Mouse (Mus musculus) thymus, postnatal 10 days (tissue): Measurements from ENCODE around the gene Vinac1.
A peak's percentile ranks its signal among the peaks of the same experiment; 100 is the strongest.

Source experiments
- DNase-seq, 2 experiments: peaks; one replicate each; pipeline ENCODE4 v3.0.0; 2021; ENCODE audit warnings: low spot score in 2 of 2

Vinac1 gene

DNA sequence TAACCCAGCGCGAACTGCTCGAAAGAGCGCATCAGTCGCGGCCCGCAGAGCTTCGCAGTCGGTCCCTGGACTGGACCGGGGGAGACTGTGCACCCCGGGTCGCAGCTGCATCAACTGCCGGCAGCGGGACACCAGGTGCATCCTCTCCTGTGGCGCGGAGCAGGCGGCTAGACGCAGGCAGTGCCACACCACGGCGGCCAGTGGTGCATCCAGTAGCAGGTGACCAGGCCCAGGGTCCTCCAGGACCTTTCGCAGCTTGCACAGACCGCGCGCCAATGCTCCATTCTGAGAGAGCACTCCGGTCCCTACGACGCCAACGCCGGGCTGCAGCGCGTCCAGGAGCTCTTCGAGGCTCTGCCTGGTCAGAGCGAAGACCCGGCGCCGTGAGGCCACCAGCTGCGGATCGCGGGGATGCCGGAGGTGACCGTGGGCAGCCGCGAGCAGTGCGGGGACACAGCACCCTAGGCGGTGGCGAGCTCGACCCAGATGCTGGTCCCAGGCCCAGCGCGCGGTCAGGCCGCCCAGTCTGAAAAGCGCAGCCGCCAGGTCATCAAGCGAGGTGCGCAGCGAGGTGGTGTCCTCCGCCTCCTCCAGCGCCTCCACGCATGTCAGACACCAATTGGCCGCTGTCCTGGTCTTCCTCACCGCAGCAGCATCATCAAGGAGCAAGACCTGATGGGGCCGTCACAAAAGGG is 8.9 kb downstream of the Vinac1 start:
- DNase-seq, result peak; percentile 40 to 51

- peak in 1 of 2 experiments; percentile 9 for DNase-seq
Observed at GRCm38 (mm10) chr2:129038426-129038936, 9.5 kb downstream of the Vinac1 start.

- no peak for DNase-seq
Observed at GRCm38 (mm10) chr2:129035381-129035780, 12.6 kb downstream of the Vinac1 start.

- no peak for DNase-seq
Observed at GRCm38 (mm10) chr2:129024820-129025219, 23.2 kb downstream of the Vinac1 start.

GRCm38 (mm10) chr2:129020106-129020505 is 27.9 kb downstream of the Vinac1 start:
- DNase-seq, result no peak

GRCm38 (mm10) chr2:129008867-129009266 is 39.1 kb downstream of the Vinac1 start:
- DNase-seq, result peak in 1 of 2 experiments; percentile 19

- DNase-seq, result no peak
Observed at GRCm38 (mm10) chr2:129006194-129006749, 41.7 kb downstream of the Vinac1 start.

DNA sequence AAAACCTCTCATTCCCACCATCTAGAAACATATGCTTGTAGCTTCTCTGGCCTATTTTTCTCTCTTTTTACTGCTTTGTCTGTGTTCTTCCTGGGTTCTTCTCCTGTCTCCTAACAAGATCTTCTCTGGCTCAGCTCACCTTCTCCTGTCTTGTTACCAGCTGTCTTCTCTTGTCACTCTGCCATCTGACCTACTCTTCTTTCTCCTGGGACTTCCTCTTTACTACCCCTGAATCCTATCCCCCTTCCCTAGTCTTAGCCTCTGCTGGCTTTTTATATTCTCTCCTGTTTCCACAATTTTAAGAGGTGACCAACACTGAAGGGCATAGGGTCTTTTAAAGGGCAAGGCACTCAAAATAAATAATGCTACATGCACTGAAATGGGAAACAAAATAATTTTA is 43.1 kb downstream of the Vinac1 start:
- no peak for DNase-seq

GRCm38 (mm10) chr2:128984746-128985145 is 63.2 kb downstream of the Vinac1 start:
- no peak for DNase-seq

DNA sequence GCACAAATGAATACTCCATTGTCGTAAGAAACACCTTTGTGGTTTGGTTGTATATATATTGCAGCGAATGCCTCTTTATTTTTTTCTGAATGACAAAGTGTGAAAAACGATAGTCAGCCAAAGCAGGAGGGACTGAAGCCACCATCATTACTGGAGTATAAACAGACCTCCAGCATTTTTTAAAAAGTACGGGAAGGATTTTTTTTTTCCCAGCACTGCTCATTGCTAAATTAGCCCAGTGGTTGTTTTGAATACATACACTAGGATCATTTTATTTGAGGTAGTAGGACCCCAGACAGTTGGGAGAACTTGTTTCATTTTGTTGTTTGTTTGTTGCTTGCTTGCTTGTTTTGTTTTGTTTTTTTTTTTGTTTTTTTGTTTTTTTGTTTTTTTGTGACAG is 72.4 kb downstream of the Vinac1 start:
- DNase-seq, result no peak
